Mouse (Mus musculus) heart, adult 2 months (tissue): ENCODE measurements at regions not wholly inside any gene's neighbourhood (a gene's known extent, or its start where the extent isn't known, plus 50 kb on each side); places are given as distances from the start of the nearest gene placed in this dataset.

Source experiments
- CTCF ChIP-seq: fragments of 200-600 bp; IDR thresholded peaks from 2 replicates; pipeline ENCODE4 v1.8.1; 2022; ENCODE audit warnings: antibody characterized with exemption, mild to moderate bottlenecking, moderate library complexity
- EP300 ChIP-seq: fragments of 200-500 bp; IDR thresholded peaks from 2 replicates; pipeline ENCODE4 v1.6.1; 2011; ENCODE audit warnings: low read depth, low read length, control low read depth; ENCODE audit not compliant: insufficient read depth
- POLR2A ChIP-seq: fragments of 200-500 bp; IDR thresholded peaks from 2 replicates; pipeline ENCODE4 v1.6.1; 2011; ENCODE audit warnings: mild to moderate bottlenecking, low read depth, low read length, control low read depth; ENCODE audit not compliant: insufficient read depth

GRCm38 (mm10) chr5:74924031-74924533, 120.5 kb downstream of the Chic2 start:
- TF ChIP-seq POLR2A = no peak
- TF ChIP-seq EP300 = no peak
- TF ChIP-seq CTCF = no peak
